Mouse (Mus musculus) limb, embryonic 14.5 days (tissue): ENCODE results near the gene Dhx37. TPM values are rescaled to one million over a fixed set of nuclear protein-coding genes. Genes with fewer than 3 reads are reported as not detected.

ENCODE experiments used
- ATAC-seq: fragments of 200-750 bp; cut with Nextera tagmentation; 2 replicates; pipeline ENCODE4 v1.8.0; 2017; ENCODE audit warnings: low read depth, moderate number of reproducible peaks, moderate TSS enrichment; ENCODE audit not compliant: low FRiP score
- DNase-seq: peaks from one replicate; pipeline ENCODE4 v3.0.0-alpha.2; 2015; ENCODE audit warnings: low spot score
- H3K27ac ChIP-seq: fragments of 300-500 bp; sonication (generic); replicated peaks from 2 replicates; pipeline ENCODE4 v1.5.1; 2014; ENCODE audit warnings: low read depth, mild to moderate bottlenecking, low read length, moderate library complexity, mixed read lengths
- H3K27me3 ChIP-seq: fragments of 300-500 bp; sonication (generic); 2 replicates; pipeline ENCODE4 v1.6.1; 2014; ENCODE audit warnings: low read length, mixed read lengths; ENCODE audit not compliant: control insufficient read depth, insufficient read depth
- H3K36me3 ChIP-seq: fragments of 300-500 bp; sonication (generic); 2 replicates; pipeline ENCODE4 v1.6.1; 2014; ENCODE audit warnings: mild to moderate bottlenecking, low read length, moderate library complexity, mixed read lengths; ENCODE audit not compliant: control insufficient read depth, insufficient read depth
- H3K4me1 ChIP-seq: fragments of 300-500 bp; sonication (generic); 2 replicates; pipeline ENCODE4 v1.6.1; 2014; ENCODE audit warnings: antibody characterized with exemption, low read length, mixed read lengths; ENCODE audit not compliant: control insufficient read depth, insufficient read depth
- H3K4me2 ChIP-seq: fragments of 300-500 bp; sonication (generic); replicated peaks from 2 replicates; pipeline ENCODE4 v1.6.1; 2014; ENCODE audit warnings: low read depth, mild to moderate bottlenecking, low read length, moderate library complexity; ENCODE audit not compliant: severe bottlenecking
- H3K4me3 ChIP-seq: fragments of 300-500 bp; sonication (generic); replicated peaks from 2 replicates; pipeline ENCODE4 v1.5.1; 2014; ENCODE audit warnings: low read length
- H3K9ac ChIP-seq: fragments of 300-500 bp; sonication (generic); 2 replicates; pipeline ENCODE4 v1.6.1; 2014; ENCODE audit warnings: mild to moderate bottlenecking, low read depth, low read length, moderate library complexity; ENCODE audit not compliant: severe bottlenecking
- H3K9me3 ChIP-seq: fragments of 300-500 bp; sonication (generic); 2 replicates; pipeline ENCODE4 v1.6.1; 2016; ENCODE audit warnings: low read length; ENCODE audit not compliant: control insufficient read depth
- POLR2A ChIP-seq: fragments of 200-500 bp; IDR thresholded peaks from 2 replicates; pipeline ENCODE4 v1.8.0; 2012; ENCODE audit warnings: inconsistent platforms, mild to moderate bottlenecking, moderate library complexity, borderline replicate concordance; ENCODE audit not compliant: insufficient read depth, insufficient read length; ENCODE audit errors: extremely low read depth
- WGBS: fragments of 180-500 bp; shearing (Covaris S2); extraction: QIAGEN DNeasy Blood & Tissue Kit; methylation state at CpG from one replicate; pipeline ENCODE4 v1.1.7; 2014; 5-methylcytosine and 5-hydroxymethylcytosine counted together
- polyA plus RNA-seq, 2 experiments: library from polyadenylated mRNA; depleted of rRNA in 1 of 2; stranded (reverse) in 1 of 2; unstranded in 1 of 2; fragments of >200 nt; fragmentation: Nextera tagmentation in 1 of 2; extraction: Ambion mirVana in 1 of 2; gene quantifications; 2 replicates each; pipeline versions ENCODE4 v1.2.1 to v1.2.3; 2012 to 2014

Dhx37 gene
- polyA plus RNA-seq, 2 experiments, result 5.4 to 21.9 TPM

- Histone ChIP-seq H3K4me1 (peaks cover 3% of the 10 kb centered on the region; the same call in 1 of the 2 replicates), H3K9ac (no peak overlapping the region), H3K9me3 (no peaks in the 10 kb centered on the region), H3K27ac (no peak overlapping the region), H3K36me3 (no peaks in the 10 kb centered on the region), H3K27me3 (no peaks in the 10 kb centered on the region), H3K4me2 (no peak overlapping the region), H3K4me3 (no peak overlapping the region)
- TF ChIP-seq POLR2A, result no peak
- 78% methylated on average over 3 of the region's 3 CpGs for WGBS
- DNase-seq, result no peak
- ATAC-seq, result no peak
Measured at GRCm38 (mm10) chr5:125443915-125444314, 10.0 kb upstream of the Dhx37 start.

- 90% methylated on average over 5 of the region's 5 CpGs for WGBS
- no peak overlapping the region for H3K4me3 ChIP-seq
- H3K27me3 ChIP-seq, result no peaks in the 10 kb centered on the region
- H3K27ac ChIP-seq, result no peak overlapping the region
- H3K9ac ChIP-seq, result no peak overlapping the region
- H3K9me3 ChIP-seq, result no peaks in the 10 kb centered on the region
- H3K36me3 ChIP-seq, result no peaks in the 10 kb centered on the region
- peaks cover 3% of the 10 kb centered on the region; the same call in 1 of the 2 replicates for H3K4me1 ChIP-seq
- H3K4me2 ChIP-seq, result no peak overlapping the region
- TF ChIP-seq POLR2A, result no peak
- DNase-seq (no peak), ATAC-seq (no peak)
Measured at GRCm38 (mm10) chr5:125443335-125443734, 9.4 kb upstream of the Dhx37 start.

- Histone ChIP-seq H3K36me3 (no peaks in the 10 kb centered on the region), H3K27ac (peak overlapping the region; percentile 70), H3K27me3 (no peaks in the 10 kb centered on the region), H3K4me3 (peak overlapping the region; percentile 88), H3K4me1 (peaks cover 3% of the 10 kb centered on the region; the same call in 1 of the 2 replicates), H3K9me3 (no peaks in the 10 kb centered on the region), H3K4me2 (peak overlapping the region; percentile 78), H3K9ac (peak overlapping the region; percentile 81)
- no peak for DNase-seq
- 20% methylated on average over 27 of the region's 27 CpGs for WGBS
- ATAC-seq, result 0 out of 2 replicates have a peak, but pooled peaks have one; percentile 3
- no peak for TF ChIP-seq POLR2A
Measured at GRCm38 (mm10) chr5:125442136-125442995, 8.4 kb upstream of the Dhx37 start.

- peak within 1 kb of the TSS; percentile 70 for H3K27ac ChIP-seq
- peaks cover 3% of the 10 kb centered on the region; the same call in 1 of the 2 replicates for H3K4me1 ChIP-seq
- peak within 1 kb of the TSS; percentile 81 for H3K9ac ChIP-seq
- H3K9me3 ChIP-seq, result no peaks in the 10 kb centered on the region
- TF ChIP-seq POLR2A, result no peak
- ATAC-seq (peak; percentile 92), DNase-seq (peak; percentile 57)
- H3K36me3 ChIP-seq, result no peaks in the 10 kb centered on the region
- H3K4me3 ChIP-seq, result peak within 1 kb of the TSS; percentile 88
- under 1% methylated on average over 38 of the region's 97 CpGs for WGBS
- peak within 1 kb of the TSS; percentile 78 for H3K4me2 ChIP-seq
- H3K27me3 ChIP-seq, result no peaks in the 10 kb centered on the region
Measured at GRCm38 (mm10) chr5:125441234-125442114, 7.6 kb upstream of the Dhx37 start, which contains the start of gene Bri3bp. TSS of gene Bri3bp (plus strand) at chr5:125441568.
